Mouse (Mus musculus): Measurements from ENCODE around the gene Cadm4.

Cadm4 gene

GRCm38 (mm10) chr7:24530062-24530931 is 48.5 kb downstream of the Cadm4 start, which contains the start of gene Irgq:
Irgq (plus strand) TSS chr7:24530689.
- DNase-seq (ENCODE audit: inconsistent ontology term) = peak; percentile 98

GRCm38 (mm10) chr7:24531211-24531971 is 49.6 kb downstream of the Cadm4 start:
- peak; percentile 80 for DNase-seq (ENCODE audit: inconsistent ontology term)

GRCm38 (mm10) chr7:24533031-24533571 is 51.3 kb downstream of the Cadm4 start:
- no peak for DNase-seq (ENCODE audit: inconsistent ontology term)

- DNase-seq (ENCODE audit: inconsistent ontology term) = no peak
Observed at GRCm38 (mm10) chr7:24533806-24534205, 52.0 kb downstream of the Cadm4 start.

- DNase-seq (ENCODE audit: inconsistent ontology term) = no peak
Observed at GRCm38 (mm10) chr7:24534301-24534700, 52.5 kb downstream of the Cadm4 start.

GRCm38 (mm10) chr7:24537081-24537480 is 55.3 kb downstream of the Cadm4 start:
- peak; percentile 89 for DNase-seq (ENCODE audit: inconsistent ontology term)

GRCm38 (mm10) chr7:24537591-24537990 is 55.8 kb downstream of the Cadm4 start:
- DNase-seq (ENCODE audit: inconsistent ontology term) = no peak

- no peak for DNase-seq (ENCODE audit: inconsistent ontology term)
Observed at GRCm38 (mm10) chr7:24538154-24538553, 56.3 kb downstream of the Cadm4 start.

- DNase-seq (ENCODE audit: inconsistent ontology term) = no peak
Observed at GRCm38 (mm10) chr7:24538701-24539100, 56.9 kb downstream of the Cadm4 start.

- no peak for DNase-seq (ENCODE audit: inconsistent ontology term)
Observed at GRCm38 (mm10) chr7:24539686-24540085, 57.9 kb downstream of the Cadm4 start.

- no peak for DNase-seq (ENCODE audit: inconsistent ontology term)
Observed at GRCm38 (mm10) chr7:24544506-24544905, 62.7 kb downstream of the Cadm4 start.

GRCm38 (mm10) chr7:24546068-24546614 is 64.3 kb downstream of the Cadm4 start, which contains the start of the genes Pinlyp and Xrcc1:
Pinlyp (minus strand) TSS chr7:24546118.
Xrcc1 (plus strand) TSS chr7:24546289.
- no peak for DNase-seq (ENCODE audit: inconsistent ontology term)

GRCm38 (mm10) chr7:24546634-24547389 is 65.0 kb downstream of the Cadm4 start:
- peak; percentile 99 for DNase-seq (ENCODE audit: inconsistent ontology term)

- DNase-seq (ENCODE audit: inconsistent ontology term) = no peak
Observed at GRCm38 (mm10) chr7:24547534-24548036, 65.8 kb downstream of the Cadm4 start.

GRCm38 (mm10) chr7:24551985-24552759 is 70.3 kb downstream of the Cadm4 start:
- no peak for DNase-seq (ENCODE audit: inconsistent ontology term)
